Mouse (Mus musculus) CH12.LX (cell line): ENCODE results near the gene Dnah1. TPM values are rescaled to one million over a fixed set of nuclear protein-coding genes. Genes with fewer than 3 reads are reported as not detected.

Experiments used
- DNase-seq: peaks from one replicate; pipeline ENCODE4 v3.0.0-alpha.2; 2013; ENCODE audit errors: extremely low read depth
- H3K27ac ChIP-seq: 2 replicates; pipeline ENCODE4 v1.5.1; 2012; ENCODE audit warnings: low read depth, mild to moderate bottlenecking, control low read depth, moderate library complexity; ENCODE audit not compliant: insufficient read depth
- H3K27me3 ChIP-seq: replicated peaks from 2 replicates; pipeline ENCODE3; 2012; ENCODE audit warnings: inconsistent platforms
- H3K36me3 ChIP-seq, 2 experiments: replicated peaks in 1 of 2; 2 replicates each; pipeline versions ENCODE3 to v1.6.1; 2012; ENCODE audit warnings: inconsistent platforms in 1 of 2, low read length in 1 of 2, mild to moderate bottlenecking in 1 of 2, mixed read lengths in 1 of 2, moderate library complexity in 1 of 2; ENCODE audit not compliant: control insufficient read depth in 1 of 2, insufficient read depth in 1 of 2
- H3K4me1 ChIP-seq, 2 experiments: 2 replicates each; pipeline ENCODE4 v1.6.1; 2012; ENCODE audit warnings: inconsistent platforms in 1 of 2, moderate library complexity in 1 of 2; ENCODE audit not compliant: insufficient read depth in 2 of 2, control insufficient read depth in 1 of 2
- H3K4me2 ChIP-seq: 2 replicates; pipeline ENCODE4 v1.6.1; 2012; ENCODE audit warnings: low read depth, mild to moderate bottlenecking, control low read depth; ENCODE audit not compliant: poor library complexity, insufficient read depth, severe bottlenecking
- H3K4me3 ChIP-seq, 3 experiments: fragments of 150-350 bp in 1 of 3; sonication (generic) in 1 of 3; replicated peaks in 1 of 3; 2 replicates each; pipeline versions ENCODE3 to v1.5.1; 2011 to 2012; ENCODE audit warnings: low read depth in 2 of 3, low read length in 2 of 3, mild to moderate bottlenecking in 2 of 3, moderate library complexity in 2 of 3, control low read depth in 1 of 3, improper control_type of control experiment in 1 of 3, inconsistent platforms in 1 of 3, mixed read lengths in 1 of 3; ENCODE audit not compliant: poor library complexity in 1 of 3
- H3K79me2 ChIP-seq: replicated peaks from 2 replicates; pipeline ENCODE4 v1.6.1; 2012; ENCODE audit warnings: mild to moderate bottlenecking, moderate library complexity; ENCODE audit not compliant: control insufficient read depth, poor library complexity, insufficient read depth, severe bottlenecking; ENCODE audit errors: extremely low read depth
- H3K9ac ChIP-seq: 2 replicates; pipeline ENCODE4 v1.6.1; 2012; ENCODE audit warnings: low read depth, mild to moderate bottlenecking, control low read depth, moderate library complexity; ENCODE audit not compliant: insufficient read depth
- H3K9me3 ChIP-seq: replicated peaks from 2 replicates; pipeline ENCODE3; 2012; ENCODE audit warnings: low read length, inconsistent platforms, mixed read lengths
- CHD1 ChIP-seq: IDR thresholded peaks from 2 replicates; pipeline ENCODE4 v1.6.1; 2012; ENCODE audit warnings: low read depth, low read length, improper control_type of control experiment, inconsistent platforms
- CHD2 ChIP-seq: IDR thresholded peaks from 2 replicates; pipeline ENCODE4 v1.6.1; 2011; ENCODE audit warnings: low read length, improper control_type of control experiment
- CTCF ChIP-seq, 2 experiments: IDR thresholded peaks in 1 of 2; conservative IDR thresholded peaks in 1 of 2; 2 replicates each; pipeline ENCODE4 v1.5.1; 2011 to 2012; ENCODE audit warnings: low read depth in 2 of 2, low read length in 2 of 2, improper control_type of control experiment in 1 of 2, inconsistent platforms in 1 of 2, mild to moderate bottlenecking in 1 of 2, moderate library complexity in 1 of 2
- ELF1 ChIP-seq: IDR thresholded peaks from 2 replicates; pipeline ENCODE4 v1.6.1; 2014; ENCODE audit warnings: low read depth, mild to moderate bottlenecking, inconsistent platforms, low read length, improper control_type of control experiment
- HCFC1 ChIP-seq: IDR thresholded peaks from 2 replicates; pipeline ENCODE4 v1.6.1; 2012; ENCODE audit warnings: low read depth, mild to moderate bottlenecking, inconsistent platforms, low read length, improper control_type of control experiment
- KAT2A ChIP-seq: IDR thresholded peaks from 2 replicates; pipeline ENCODE4 v1.6.1; 2012; ENCODE audit warnings: low read length, improper control_type of control experiment, inconsistent platforms; ENCODE audit not compliant: insufficient replicate concordance
- MAFK ChIP-seq: IDR thresholded peaks from 2 replicates; pipeline ENCODE4 v1.6.1; 2011; ENCODE audit warnings: low read length, improper control_type of control experiment; ENCODE audit not compliant: insufficient replicate concordance
- MXI1 ChIP-seq: IDR thresholded peaks from 2 replicates; pipeline ENCODE4 v1.6.1; 2011; ENCODE audit warnings: mild to moderate bottlenecking, low read depth, low read length, improper control_type of control experiment
- MYC ChIP-seq: IDR thresholded peaks from 2 replicates; pipeline ENCODE4 v1.6.1; 2011; ENCODE audit warnings: low read depth, mild to moderate bottlenecking, improper control_type of control experiment, low read length
- NRF1 ChIP-seq: IDR thresholded peaks from 2 replicates; pipeline ENCODE4 v1.6.1; 2014; ENCODE audit warnings: low read depth, mild to moderate bottlenecking, inconsistent platforms, low read length, improper control_type of control experiment, moderate library complexity
- POLR2AphosphoS2 ChIP-seq: IDR thresholded peaks from 2 replicates; pipeline ENCODE4 v1.6.1; 2011; ENCODE audit warnings: low read depth, low read length, improper control_type of control experiment
- RAD21 ChIP-seq: IDR thresholded peaks from 2 replicates; pipeline ENCODE4 v1.6.1; 2011; ENCODE audit warnings: low read depth, mild to moderate bottlenecking, low read length, improper control_type of control experiment, moderate library complexity
- SMC3 ChIP-seq: IDR thresholded peaks from 2 replicates; pipeline ENCODE4 v1.6.1; 2011; ENCODE audit warnings: low read depth, low read length, improper control_type of control experiment
- dilution Hi-C: fragments of 300-500 bp; cut with MboI; formaldehyde crosslinking; loops from 2 replicates; pipeline ENCODE4 v1.14.3; 2020; ENCODE audit warnings: low sequenced_read_pairs; ENCODE audit not compliant: extremely low pct_unique_long_range_greater_than_20kb, extremely low pct_ligation_motif_present
- in situ Hi-C: fragments of 300-500 bp; cut with MboI; formaldehyde crosslinking; loops from 3 replicates; pipeline ENCODE4 v1.14.3; 2019; ENCODE audit warnings: low sequenced_read_pairs, low pct_ligation_motif_present, low pct_unique_long_range_greater_than_20kb, mixed read lengths
- polyA plus RNA-seq: library from polyadenylated mRNA; unstranded; fragments of >175 nt; gene quantifications from 2 replicates; pipeline ENCODE4 v1.2.1, GENCODE M21; 2012; ENCODE audit warnings: low read depth; ENCODE audit not compliant: insufficient read length
- total RNA-seq, 2 experiments: library from RNA; depleted of rRNA; stranded (reverse); fragments of 300-350 nt in 1 of 2; fragments of >200 nt in 1 of 2; gene quantifications; 2 replicates each; pipeline ENCODE4 v1.2.3; 2012 to 2014

Dnah1 gene
- total and polyA plus RNA-seq, 3 experiments, result 0.04 to 0.08 (median 0.06) TPM

GRCm38 (mm10) chr14:31325551-31325950 is 1.9 kb upstream of the Dnah1 start:
- no peaks in the 10 kb centered on the region for H3K27me3 ChIP-seq
- no peaks in the 10 kb centered on the region for H3K36me3 ChIP-seq
- no peaks in the 10 kb centered on the region for H3K9me3 ChIP-seq
- no peak overlapping the region for H3K4me2 ChIP-seq
- DNase-seq, result no peak
- no peaks in the 10 kb centered on the region for H3K79me2 ChIP-seq
- no peak overlapping the region for H3K4me3 ChIP-seq
- peaks cover 14 to 41% of the 10 kb centered on the region in 2 experiments for H3K4me1 ChIP-seq
- no peak overlapping the region for H3K9ac ChIP-seq
- in situ Hi-C loops, result no loop called here
- TF ChIP-seq ELF1, result no peak
- TF ChIP-seq CTCF (conservative IDR thresholded peaks at IDR 0.05 in 1 of 2, IDR thresholded peaks at IDR 0.05 in 1 of 2; ENCODE audit: low read depth in 2 of 2, low read length in 2 of 2), result peak in 1 of 2 experiments; percentile 61; a peak in 2 of 4 replicates
- TF ChIP-seq SMC3, result peak; percentile 23
- no peak overlapping the region for H3K27ac ChIP-seq
- dilution Hi-C loops, result no loop called here

- Histone ChIP-seq H3K9me3 (no peaks in the 10 kb centered on the region), H3K4me3 (peak overlapping the region in 1 of 3 experiments; percentile 15), H3K27ac (no peak overlapping the region), H3K27me3 (no peaks in the 10 kb centered on the region), H3K9ac (peak overlapping the region; percentile 41; the same call in 1 of the 2 replicates), H3K79me2 (no peaks in the 10 kb centered on the region), H3K36me3 (no peaks in the 10 kb centered on the region), H3K4me2 (peak overlapping the region; percentile 65; the same call in 1 of the 2 replicates), H3K4me1 (peaks cover 13 to 38% of the 10 kb centered on the region in 2 experiments)
- TF ChIP-seq SMC3 (peak; percentile 52), MYC (0 out of 2 replicates have a peak, but pooled peaks have one; percentile 36), MXI1 (0 out of 2 replicates have a peak, but pooled peaks have one; percentile 3), NRF1 (no peak), RAD21 (peak; percentile 59), HCFC1 (no peak), CTCF (conservative IDR thresholded peaks at IDR 0.05 in 1 of 2, IDR thresholded peaks at IDR 0.05 in 1 of 2; ENCODE audit: low read depth in 2 of 2, low read length in 2 of 2) (peak; percentile 46 to 80; a peak in 3 of 4 replicates)
- dilution Hi-C loops, result no loop called here
- in situ Hi-C loops, result no loop called here
- DNase-seq, result peak; percentile 62
These were observed 1.2 kb upstream of the Dnah1 start for GRCm38 (mm10) chr14:31324851-31325250.

- peak overlapping the region; percentile 65 for H3K4me2 ChIP-seq
- no peak for TF ChIP-seq NRF1
- no peak for TF ChIP-seq CHD2
- no peak for TF ChIP-seq CHD1
- no peak for TF ChIP-seq POLR2AphosphoS2
- no peak for TF ChIP-seq MAFK
- no peak for TF ChIP-seq KAT2A
- dilution Hi-C loops (no loop called here), in situ Hi-C loops (no loop called here)
- no peaks in the 10 kb centered on the region for H3K27me3 ChIP-seq
- H3K4me1 ChIP-seq, result peaks cover 7 to 32% of the 10 kb centered on the region in 2 experiments; a peak in 3 of 4 replicates
- H3K27ac ChIP-seq, result no peak overlapping the region
- no peaks in the 10 kb centered on the region for H3K79me2 ChIP-seq
- H3K9me3 ChIP-seq, result no peaks in the 10 kb centered on the region
- H3K4me3 ChIP-seq, result peak overlapping the region; percentile 40 to 48 (median 42)
- no peak overlapping the region; the same call in 1 of the 2 replicates for H3K9ac ChIP-seq
- no peak for DNase-seq
- no peaks in the 10 kb centered on the region for H3K36me3 ChIP-seq
These were observed 507 bp downstream of the Dnah1 start for GRCm38 (mm10) chr14:31323189-31323588.
